Mouse (Mus musculus) MEL (cell line): ENCODE measurements around the gene Gng7.

Experiments used
- CTCF ChIP-seq, 3 experiments: IDR thresholded peaks in 2 of 3; conservative IDR thresholded peaks in 1 of 3; 2 replicates each; pipeline ENCODE4 v1.5.1; 2011 to 2012; ENCODE audit warnings: low read length in 3 of 3, low read depth in 2 of 3, mild to moderate bottlenecking in 2 of 3, improper control_type of control experiment in 1 of 3, inconsistent platforms in 1 of 3, mixed read lengths in 1 of 3, moderate library complexity in 1 of 3; ENCODE audit not compliant: control insufficient read depth in 1 of 3, insufficient read depth in 1 of 3, poor library complexity in 1 of 3, severe bottlenecking in 1 of 3
- GATA1 ChIP-seq: IDR thresholded peaks from 2 replicates; pipeline ENCODE4 v1.6.1; 2011; ENCODE audit warnings: low read depth, low read length, improper control_type of control experiment
- MAZ ChIP-seq: IDR thresholded peaks from 2 replicates; pipeline ENCODE4 v1.6.1; 2012; ENCODE audit warnings: low read depth, mild to moderate bottlenecking, inconsistent platforms, low read length, improper control_type of control experiment
- MXI1 ChIP-seq: IDR thresholded peaks from 2 replicates; pipeline ENCODE4 v1.6.1; 2011; ENCODE audit warnings: mild to moderate bottlenecking, low read depth, low read length, improper control_type of control experiment
- POLR2A ChIP-seq, 2 experiments: IDR thresholded peaks; 2 replicates each; pipeline ENCODE4 v1.6.1; 2011 to 2012; ENCODE audit warnings: low read length in 2 of 2, mild to moderate bottlenecking in 2 of 2, control low read depth in 1 of 2, improper control_type of control experiment in 1 of 2, low read depth in 1 of 2, moderate library complexity in 1 of 2; ENCODE audit not compliant: control insufficient read depth in 1 of 2, insufficient read depth in 1 of 2, poor library complexity in 1 of 2
- POLR2AphosphoS2 ChIP-seq: IDR thresholded peaks from 2 replicates; pipeline ENCODE4 v1.6.1; 2011; ENCODE audit warnings: low read length, improper control_type of control experiment
- TAL1 ChIP-seq: IDR thresholded peaks from 2 replicates; pipeline ENCODE4 v1.6.1; 2012; ENCODE audit warnings: mild to moderate bottlenecking, inconsistent platforms, low read length, moderate library complexity, mixed read lengths
- UBTF ChIP-seq: IDR thresholded peaks from 2 replicates; pipeline ENCODE4 v1.6.1; 2012; ENCODE audit warnings: low read depth, mild to moderate bottlenecking, inconsistent platforms, low read length, improper control_type of control experiment, moderate library complexity, borderline replicate concordance; ENCODE audit not compliant: insufficient read depth
- USF2 ChIP-seq, 2 experiments: IDR thresholded peaks; 2 replicates each; pipeline ENCODE4 v1.6.1; 2011 to 2012; ENCODE audit warnings: improper control_type of control experiment in 2 of 2, low read length in 2 of 2, borderline replicate concordance in 1 of 2, inconsistent platforms in 1 of 2, low read depth in 1 of 2, mild to moderate bottlenecking in 1 of 2; ENCODE audit not compliant: insufficient read depth in 1 of 2
- ZKSCAN1 ChIP-seq: IDR thresholded peaks from 2 replicates; pipeline ENCODE4 v1.6.1; 2012; ENCODE audit warnings: low read depth, mild to moderate bottlenecking, inconsistent platforms, low read length, improper control_type of control experiment, moderate library complexity

- TF ChIP-seq MXI1 (no peak), POLR2A (IDR thresholded peaks at IDR 0.05; ENCODE audit: control insufficient read depth in 1 of 2, insufficient read depth in 1 of 2, low read depth in 1 of 2, low read length in 2 of 2, poor library complexity in 1 of 2) (no peak), UBTF (no peak), GATA1 (no peak), CTCF (IDR thresholded peaks at IDR 0.05 in 2 of 3, conservative IDR thresholded peaks at IDR 0.05 in 1 of 3; ENCODE audit: control insufficient read depth in 1 of 3, insufficient read depth in 1 of 3, low read depth in 2 of 3, low read length in 3 of 3, poor library complexity in 1 of 3, severe bottlenecking in 1 of 3) (no peak), USF2 (IDR thresholded peaks at IDR 0.05; ENCODE audit: borderline replicate concordance in 1 of 2, insufficient read depth in 1 of 2, low read depth in 1 of 2, low read length in 2 of 2) (no peak), MAZ (no peak), ZKSCAN1 (no peak), POLR2AphosphoS2 (no peak), TAL1 (no peak)
These were observed 10.4 kb upstream of the Gng7 start for GRCm38 (mm10) chr10:81025047-81025621.
